Mouse (Mus musculus) stomach, embryonic 14.5 days (tissue): Measurements from ENCODE around the gene Slc37a1. TPM values are rescaled to one million over a fixed set of nuclear protein-coding genes. Genes with fewer than 3 reads are reported as not detected.
A peak's percentile ranks its signal among the peaks of the same experiment; 100 is the strongest.

Experiments used
- ATAC-seq: fragments of 200-750 bp; cut with Nextera tagmentation; 2 replicates; pipeline ENCODE4 v1.8.0; 2017; ENCODE audit warnings: low read depth, moderate TSS enrichment; ENCODE audit not compliant: insufficient number of reproducible peaks, insufficient read depth, low FRiP score
- H3K27ac ChIP-seq: fragments of 300-500 bp; sonication (generic); 2 replicates; pipeline ENCODE4 v1.5.1; 2014; ENCODE audit warnings: mild to moderate bottlenecking, low read length, moderate library complexity, mixed read lengths
- H3K27me3 ChIP-seq: fragments of 300-500 bp; sonication (generic); 2 replicates; pipeline ENCODE4 v1.6.1; 2014; ENCODE audit warnings: low read length, control low read depth, mixed read lengths; ENCODE audit not compliant: control insufficient read depth, insufficient read depth
- H3K36me3 ChIP-seq: fragments of 300-500 bp; sonication (generic); 2 replicates; pipeline ENCODE4 v1.6.1; 2014; ENCODE audit warnings: mild to moderate bottlenecking, control low read depth, low read length, moderate library complexity, mixed read lengths; ENCODE audit not compliant: control insufficient read depth, insufficient read depth
- H3K4me1 ChIP-seq: fragments of 300-500 bp; sonication (generic); 2 replicates; pipeline ENCODE4 v1.6.1; 2014; ENCODE audit warnings: low read length, control low read depth, mixed read lengths; ENCODE audit not compliant: control insufficient read depth, insufficient read depth
- H3K4me2 ChIP-seq: fragments of 300-500 bp; sonication (generic); replicated peaks from 2 replicates; pipeline ENCODE4 v1.6.1; 2014; ENCODE audit warnings: low read depth, low read length, control low read depth
- H3K4me3 ChIP-seq: fragments of 300-500 bp; sonication (generic); 2 replicates; pipeline ENCODE4 v1.5.1; 2014; ENCODE audit warnings: low read depth, low read length, control low read depth
- H3K9ac ChIP-seq: fragments of 300-500 bp; sonication (generic); replicated peaks from 2 replicates; pipeline ENCODE4 v1.6.1; 2014; ENCODE audit warnings: low read depth, mild to moderate bottlenecking, control low read depth, low read length, moderate library complexity, mixed read lengths
- H3K9me3 ChIP-seq: fragments of 300-500 bp; sonication (generic); 2 replicates; pipeline ENCODE4 v1.6.1; 2016; ENCODE audit warnings: low read depth, low read length, control low read depth; ENCODE audit not compliant: control insufficient read depth
- whole genome bisulfite sequencing: fragments of 180-500 bp; shearing (Covaris S2); extraction: QIAGEN DNeasy Blood & Tissue Kit; methylation state at CpG from one replicate; pipeline ENCODE4 v1.1.7; 2014; 5-methylcytosine and 5-hydroxymethylcytosine counted together
- polyA plus RNA-seq: library from polyadenylated mRNA; unstranded; fragments of >200 nt; fragmentation: Nextera tagmentation; extraction: Ambion mirVana; gene quantifications from 2 replicates; pipeline ENCODE4 v1.2.1, GENCODE M21; 2014

Gene Slc37a1
- polyA plus RNA-seq, 1 experiment from 2014 or later, result 10.1 TPM

- no peaks in the 10 kb centered on the region for H3K36me3 ChIP-seq
- H3K27ac ChIP-seq, result no peak overlapping the region
- peaks cover 9% of the 10 kb centered on the region; the same call in 1 of the 2 replicates for H3K4me1 ChIP-seq
- H3K9ac ChIP-seq, result no peak overlapping the region
- no peak overlapping the region for H3K4me3 ChIP-seq
- ATAC-seq, result 0 out of 2 replicates have a peak, but pooled peaks have one; percentile 12
- no peaks in the 10 kb centered on the region for H3K9me3 ChIP-seq
- H3K4me2 ChIP-seq, result no peak overlapping the region
- 75% methylated on average over 4 of the region's 4 CpGs for WGBS
- no peaks in the 10 kb centered on the region for H3K27me3 ChIP-seq
Observed at GRCm38 (mm10) chr17:31323379-31323778, 36.8 kb downstream of the Slc37a1 start.

- Histone ChIP-seq H3K27me3 (no peaks in the 10 kb centered on the region), H3K9me3 (no peaks in the 10 kb centered on the region), H3K36me3 (no peaks in the 10 kb centered on the region), H3K27ac (no peak overlapping the region), H3K4me2 (no peak overlapping the region), H3K9ac (no peak overlapping the region), H3K4me3 (no peak overlapping the region), H3K4me1 (peaks cover 9% of the 10 kb centered on the region; the same call in 1 of the 2 replicates)
- 88% methylated on average over 8 of the region's 8 CpGs for WGBS
- no peak for ATAC-seq
Observed at GRCm38 (mm10) chr17:31324227-31324626, 37.6 kb downstream of the Slc37a1 start.

GRCm38 (mm10) chr17:31325451-31326219, 39.0 kb downstream of the Slc37a1 start:
- Histone ChIP-seq H3K4me3 (no peak overlapping the region), H3K36me3 (no peaks in the 10 kb centered on the region), H3K9me3 (no peaks in the 10 kb centered on the region), H3K4me1 (peaks cover 5% of the 10 kb centered on the region; the same call in 1 of the 2 replicates), H3K9ac (no peak overlapping the region), H3K27ac (no peak overlapping the region), H3K4me2 (no peak overlapping the region), H3K27me3 (no peaks in the 10 kb centered on the region)
- ATAC-seq, result no peak
- 65% methylated on average over 13 of the region's 13 CpGs for WGBS

- H3K27ac ChIP-seq, result no peak overlapping the region
- WGBS, result 45% methylated on average over 9 of the region's 9 CpGs
Observed at GRCm38 (mm10) chr17:31326220-31326852, 39.7 kb downstream of the Slc37a1 start.

GRCm38 (mm10) chr17:31328466-31328865, 41.9 kb downstream of the Slc37a1 start:
- WGBS, result 57% methylated on average over 4 of the region's 4 CpGs
- Histone ChIP-seq H3K9me3 (no peaks in the 10 kb centered on the region), H3K4me2 (no peak overlapping the region), H3K36me3 (no peaks in the 10 kb centered on the region), H3K4me3 (no peak overlapping the region), H3K9ac (no peak overlapping the region), H3K27me3 (no peaks in the 10 kb centered on the region), H3K4me1 (peaks cover 4% of the 10 kb centered on the region; the same call in 1 of the 2 replicates), H3K27ac (no peak overlapping the region)
- ATAC-seq, result no peak

More at GRCm38 (mm10) chr17:31326220-31326852, 39.7 kb downstream of the Slc37a1 start:
- ATAC-seq, result no peak
- Histone ChIP-seq H3K9me3 (no peaks in the 10 kb centered on the region), H3K4me1 (peaks cover 5% of the 10 kb centered on the region; the same call in 1 of the 2 replicates), H3K36me3 (no peaks in the 10 kb centered on the region), H3K9ac (no peak overlapping the region), H3K4me3 (no peak overlapping the region), H3K4me2 (no peak overlapping the region), H3K27me3 (no peaks in the 10 kb centered on the region)

GRCm38 (mm10) chr17:31330622-31331021, 44.0 kb downstream of the Slc37a1 start:
- Histone ChIP-seq H3K9ac (no peak overlapping the region), H3K4me2 (no peak overlapping the region), H3K9me3 (no peaks in the 10 kb centered on the region), H3K27me3 (no peaks in the 10 kb centered on the region), H3K36me3 (no peaks in the 10 kb centered on the region), H3K4me1 (no peaks in the 10 kb centered on the region), H3K27ac (no peak overlapping the region), H3K4me3 (no peak overlapping the region)
- WGBS, result 41% methylated on average over 4 of the region's 4 CpGs
- no peak for ATAC-seq

GRCm38 (mm10) chr17:31331273-31331672, 44.7 kb downstream of the Slc37a1 start:
- Histone ChIP-seq H3K27ac (no peak overlapping the region), H3K4me2 (no peak overlapping the region), H3K36me3 (no peaks in the 10 kb centered on the region), H3K9me3 (no peaks in the 10 kb centered on the region), H3K4me3 (no peak overlapping the region), H3K4me1 (no peaks in the 10 kb centered on the region), H3K9ac (no peak overlapping the region), H3K27me3 (no peaks in the 10 kb centered on the region)
- ATAC-seq, result no peak
- 82% methylated on average over 6 of the region's 6 CpGs for WGBS

GRCm38 (mm10) chr17:31331920-31332319, 45.3 kb downstream of the Slc37a1 start:
- Histone ChIP-seq H3K36me3 (no peaks in the 10 kb centered on the region), H3K9ac (no peak overlapping the region), H3K4me3 (no peak overlapping the region), H3K27ac (no peak overlapping the region), H3K9me3 (no peaks in the 10 kb centered on the region), H3K27me3 (no peaks in the 10 kb centered on the region), H3K4me1 (no peaks in the 10 kb centered on the region), H3K4me2 (no peak overlapping the region)
- WGBS, result 70% methylated on average over 3 of the region's 3 CpGs
- no peak for ATAC-seq
